Mouse (Mus musculus) thymus, adult 18-20 months (tissue): Measurements from ENCODE around the gene Ccdc120.
"Not testable (repeated sequence)": the region's sequence is repeated elsewhere in the genome, so short reads cannot be mapped to it uniquely, and the experiment has no call there.

Experiments used
- DNase-seq, 2 experiments: peaks; one replicate each; pipeline ENCODE4 v3.0.0; 2022; ENCODE audit warnings: mixed read lengths in 2 of 2

Gene Ccdc120

DNA sequence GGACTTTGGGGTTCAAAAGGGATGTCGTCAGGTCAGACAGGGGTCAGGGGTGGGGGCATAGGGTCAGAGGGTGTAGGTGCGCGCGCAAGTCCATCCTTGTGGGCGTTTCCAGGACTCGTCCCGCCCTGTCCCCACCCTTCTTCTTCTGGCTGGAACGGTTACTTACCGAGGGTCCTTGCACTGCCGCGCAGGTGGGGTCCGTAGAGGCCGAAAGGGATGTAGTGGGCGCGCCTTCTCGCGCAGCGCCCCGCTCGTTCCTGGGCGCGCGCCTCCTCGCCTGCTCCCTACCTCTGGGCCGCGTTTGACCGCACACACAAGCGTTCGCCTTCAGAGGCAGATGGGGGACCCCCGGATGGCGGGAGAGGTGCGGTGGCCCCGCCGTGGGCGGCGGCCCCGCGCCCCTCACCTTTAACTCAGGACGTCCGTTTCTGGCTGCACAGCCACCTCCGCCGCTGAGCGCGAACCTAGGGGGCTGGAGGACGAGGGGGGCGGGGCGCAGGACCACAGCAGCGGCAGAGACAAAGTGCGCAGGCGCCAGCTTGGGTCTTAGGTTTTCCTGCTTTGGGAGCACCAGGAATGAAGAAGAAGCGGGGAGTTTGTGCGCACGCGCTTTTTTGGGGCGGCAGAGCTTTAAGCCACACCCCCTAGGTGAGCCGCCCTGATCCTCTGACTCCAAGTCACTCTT, at the start of gene Ccdc120:
TSS of gene Ccdc120 (minus strand) at position 474 of the 685 bp plus-strand sequence.
- DNase-seq, result no peak

DNA sequence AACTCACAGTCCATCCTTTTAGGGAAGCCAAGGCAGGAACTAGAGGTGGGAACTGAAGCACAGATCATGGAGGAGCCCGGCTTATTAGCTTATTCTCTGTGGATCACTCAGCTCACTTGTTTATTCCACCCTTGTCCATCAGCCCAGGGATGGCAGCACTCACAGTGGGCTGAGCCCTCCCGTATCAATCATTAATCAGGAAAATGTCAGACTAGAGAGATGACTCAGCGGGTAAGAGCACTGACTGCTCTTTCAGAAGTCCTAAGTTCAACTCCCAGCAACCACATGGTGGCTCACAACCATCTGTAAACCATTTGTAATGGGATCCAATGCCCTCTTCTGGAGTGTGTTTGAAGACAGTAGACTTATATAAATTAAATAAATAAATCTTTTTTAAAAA, 46.6 kb upstream of the Ccdc120 start:
- DNase-seq, result no peak

DNA sequence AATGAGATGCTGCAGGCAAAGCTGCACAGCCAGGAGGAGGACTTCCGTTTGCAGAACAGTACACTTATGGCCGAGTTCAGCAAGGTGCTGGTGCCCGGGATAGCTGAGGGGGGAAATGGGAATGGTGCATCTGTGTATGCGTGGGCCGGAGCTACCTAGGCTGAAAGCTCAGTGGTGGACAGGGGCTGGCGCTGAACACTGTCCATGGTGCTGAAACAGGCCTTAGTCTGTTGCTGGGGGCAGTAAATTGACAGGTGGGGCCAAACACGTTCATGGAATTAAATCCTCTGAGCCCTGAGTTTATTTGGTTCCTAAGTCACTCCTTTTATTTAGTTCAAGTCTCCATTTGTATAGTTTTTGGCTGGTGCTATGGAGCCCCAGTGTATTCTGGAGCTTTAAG, 44.3 kb upstream of the Ccdc120 start:
- DNase-seq, result no peak

DNA sequence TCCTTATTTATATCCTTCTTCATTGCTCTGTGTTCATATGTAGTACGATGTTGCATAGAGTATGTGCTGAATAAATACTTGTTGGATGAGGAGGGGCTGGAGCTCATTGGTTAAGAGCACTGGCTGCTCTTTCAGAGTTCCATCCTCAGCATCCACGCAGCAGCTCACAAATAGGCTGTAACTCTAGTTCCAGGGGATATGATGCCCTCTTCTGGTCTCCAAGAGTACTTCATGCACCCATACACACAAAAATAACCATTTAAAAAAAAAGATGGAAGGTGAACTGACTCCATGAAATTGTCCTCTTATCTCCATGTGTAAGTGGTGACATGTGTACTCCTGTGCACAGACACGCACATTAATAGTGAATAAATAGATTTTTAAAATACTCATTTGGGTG, 42.7 kb upstream of the Ccdc120 start:
- DNase-seq, result no peak

DNA sequence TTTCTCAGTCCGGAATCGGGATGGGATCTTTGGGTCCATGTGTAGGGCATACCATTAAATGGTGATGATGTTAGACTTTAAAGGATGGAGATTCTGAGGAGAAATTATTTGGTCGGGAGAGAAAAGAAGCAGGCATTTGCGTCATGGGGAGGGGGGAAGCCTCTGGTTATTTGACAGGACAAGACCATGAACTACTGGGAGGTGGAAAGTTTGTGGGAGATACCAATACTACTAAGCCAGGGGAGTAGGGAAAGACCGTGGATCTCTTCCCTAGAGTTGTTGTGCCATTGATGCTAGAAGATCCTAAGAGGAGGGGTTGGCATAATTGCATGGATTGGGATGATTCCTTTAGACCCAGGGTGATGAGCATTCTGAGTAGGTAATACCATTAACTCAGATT, 39.6 kb upstream of the Ccdc120 start:
- DNase-seq, result no peak

DNA sequence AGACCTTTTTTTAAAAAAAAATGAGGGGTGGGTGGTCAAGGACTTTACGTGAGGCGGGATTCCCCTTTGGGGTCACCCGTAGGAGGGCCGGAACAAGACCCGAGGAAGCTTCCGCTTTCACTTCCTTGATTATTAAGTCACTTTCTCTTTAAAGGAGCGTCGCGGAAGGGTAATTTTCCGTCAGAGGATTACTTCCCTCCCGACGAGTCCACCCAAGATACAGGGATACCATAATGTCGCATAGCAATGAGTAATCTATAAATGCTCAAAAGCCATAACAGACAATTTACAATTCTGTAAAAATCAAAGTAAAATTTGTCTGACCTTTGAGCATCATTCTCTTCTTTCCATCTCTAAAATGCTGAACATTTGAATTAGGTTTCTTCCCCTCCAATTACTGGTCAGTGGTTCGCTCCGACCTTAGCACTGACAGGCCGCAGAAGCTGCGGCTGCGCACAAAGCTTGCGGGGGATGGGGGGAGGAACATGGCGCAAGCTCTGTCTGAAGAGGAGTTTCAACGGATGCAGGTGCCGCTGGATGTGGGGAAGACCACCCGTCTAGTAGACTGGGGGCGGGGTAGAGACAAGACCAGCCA, 38.9 kb upstream of the Ccdc120 start, which contains the start of gene Gripap1:
TSS of gene Gripap1 (plus strand) at position 224 of the 595 bp plus-strand sequence.
- peak; percentile 68 to 73 for DNase-seq

DNA sequence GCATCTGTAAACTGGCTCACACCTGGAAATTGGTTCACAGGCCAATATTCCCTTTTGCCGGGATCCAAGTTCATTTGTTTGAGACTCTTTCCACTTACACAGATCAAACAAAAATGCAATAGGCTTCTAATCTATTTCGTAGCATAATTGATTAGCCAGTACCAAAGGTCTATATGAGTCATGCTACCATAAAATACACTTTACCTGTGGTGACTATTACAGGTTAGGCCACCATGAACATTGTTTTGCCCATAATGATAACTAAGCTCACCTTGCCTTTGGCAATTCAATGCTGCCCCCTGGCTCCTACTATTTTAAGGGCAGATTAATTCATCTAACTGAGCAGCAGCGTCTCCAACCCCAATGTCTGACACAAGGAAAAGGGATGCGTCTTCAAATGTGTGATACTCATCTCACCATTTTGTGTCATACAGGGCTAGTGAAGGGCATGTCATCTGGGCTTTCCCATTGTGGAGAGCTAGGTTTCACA, 31.9 kb upstream of the Ccdc120 start:
- no peak for DNase-seq

DNA sequence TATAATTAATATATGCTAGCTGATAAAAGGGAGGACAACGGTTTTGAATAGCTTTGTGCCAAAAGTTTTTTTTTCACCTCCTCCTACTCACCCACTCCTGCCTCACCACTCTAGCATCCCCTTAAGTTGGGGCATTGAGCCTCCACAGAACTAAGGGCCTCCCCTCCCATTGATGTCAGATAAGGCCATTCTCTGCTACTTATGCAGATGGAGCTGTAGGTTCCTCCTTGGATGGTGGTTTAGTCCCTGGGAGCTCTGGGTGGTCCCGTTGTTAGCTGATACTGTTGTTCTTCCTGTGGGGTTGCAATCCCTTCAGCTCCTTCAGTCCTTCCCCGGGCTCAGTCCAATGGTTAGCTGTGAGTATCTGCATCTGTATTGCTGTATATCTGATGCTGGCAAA, 28.6 kb upstream of the Ccdc120 start:
- DNase-seq, result no peak

DNA sequence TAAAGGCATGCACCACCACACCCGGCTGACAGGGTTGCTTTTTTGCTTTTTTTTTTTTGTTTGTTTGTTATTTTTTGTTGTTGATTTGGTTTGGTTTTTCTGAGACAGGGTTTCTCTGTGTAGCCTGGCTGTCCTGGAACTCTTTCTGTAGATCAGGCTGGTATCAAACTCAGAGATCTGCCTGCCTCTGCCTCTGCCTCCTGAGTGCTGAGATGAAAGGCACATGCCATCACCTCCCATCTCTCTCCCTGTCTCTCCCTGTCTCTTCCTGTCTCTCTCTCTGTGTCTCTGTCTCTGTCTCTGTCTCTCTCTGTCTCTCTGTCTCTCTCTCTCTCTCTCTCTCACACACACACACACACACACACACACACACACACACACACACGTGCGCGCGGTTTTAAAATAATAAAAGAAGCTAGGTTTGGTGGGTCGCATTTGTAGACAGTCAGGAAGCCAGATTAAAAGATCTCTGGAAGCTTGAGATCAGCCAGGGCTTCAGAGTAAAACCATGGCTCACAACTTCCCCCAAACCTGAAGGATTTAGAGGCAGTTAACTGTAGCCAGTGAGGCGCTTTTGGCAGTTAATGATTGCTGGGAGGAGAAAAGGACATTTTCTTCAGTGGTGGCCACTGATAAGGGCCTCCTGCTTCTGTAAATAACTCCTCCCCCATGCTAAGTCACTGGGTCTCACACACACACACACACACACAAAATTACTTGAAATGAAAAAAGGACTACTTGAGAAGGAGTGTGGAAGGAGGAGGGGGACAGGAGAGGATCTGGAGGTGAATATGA, 27.9 kb upstream of the Ccdc120 start:
- no peak for DNase-seq

DNA sequence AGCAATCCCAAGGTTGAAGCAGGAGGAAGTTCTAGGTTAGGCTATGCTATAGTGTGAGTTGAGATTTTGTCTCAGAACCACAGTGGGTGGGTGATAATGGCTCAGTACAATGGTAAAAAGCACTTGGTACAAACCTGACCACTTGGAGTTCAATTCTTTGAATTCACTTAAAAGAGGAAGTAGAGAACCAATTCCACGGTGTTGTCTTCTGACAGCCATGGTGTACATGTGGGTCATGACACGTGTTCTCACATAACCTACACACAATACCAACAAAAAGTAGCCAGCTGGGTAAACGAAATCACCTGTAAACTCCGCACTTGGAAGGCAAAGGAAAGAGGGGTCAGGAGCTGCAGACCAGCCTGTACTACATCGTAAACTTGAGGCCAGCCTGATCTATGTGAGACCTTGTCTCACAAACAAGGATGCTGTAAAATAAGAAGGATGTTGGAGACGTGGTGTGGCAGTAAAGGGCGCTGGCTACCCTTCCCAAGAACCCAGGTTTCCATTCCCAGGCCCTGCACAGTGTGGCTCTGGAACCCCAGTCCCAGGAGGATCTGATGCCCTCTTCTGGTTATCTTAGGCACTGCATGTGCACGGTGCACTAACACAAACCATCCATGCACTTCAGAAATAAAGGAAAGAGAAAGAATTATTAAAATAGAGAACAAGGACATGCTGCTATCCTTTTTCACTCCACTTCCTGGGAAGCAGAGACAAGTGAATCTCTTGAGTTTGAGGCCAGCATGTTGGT, 25.8 kb upstream of the Ccdc120 start:
- DNase-seq, result no peak

DNA sequence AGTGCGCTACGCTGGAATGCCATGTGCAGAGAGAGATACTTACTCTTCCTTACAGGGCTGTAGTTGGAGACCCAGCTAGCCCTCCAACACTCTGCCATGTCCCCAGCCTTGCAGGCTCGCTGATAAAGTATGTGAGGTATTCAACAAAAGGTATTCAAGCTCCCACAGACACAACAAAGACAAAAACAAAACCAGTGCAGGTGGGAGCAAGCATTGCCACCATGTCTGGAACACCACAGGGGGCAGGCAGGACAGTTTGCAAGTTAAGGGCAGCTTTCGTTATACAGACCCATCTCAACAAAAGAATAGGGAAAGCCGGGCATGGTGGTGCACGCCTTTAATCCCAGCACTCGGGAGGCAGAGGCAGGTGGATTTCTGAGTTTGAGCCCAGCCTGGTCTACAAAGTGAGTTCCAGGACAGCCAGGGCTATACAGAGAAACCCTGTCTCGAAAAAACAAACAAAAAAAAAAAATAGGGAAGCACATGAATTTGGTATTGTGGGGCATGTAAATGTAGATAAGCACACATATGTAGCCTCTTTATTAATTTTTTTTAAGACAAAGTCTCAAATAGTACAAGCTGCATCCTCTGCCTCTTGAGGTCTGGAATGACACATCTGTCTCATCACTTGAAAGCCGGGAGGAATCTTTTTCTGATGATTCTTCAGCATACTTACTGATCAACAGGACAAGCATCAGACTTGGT, 24.9 kb upstream of the Ccdc120 start:
- DNase-seq, result no peak

DNA sequence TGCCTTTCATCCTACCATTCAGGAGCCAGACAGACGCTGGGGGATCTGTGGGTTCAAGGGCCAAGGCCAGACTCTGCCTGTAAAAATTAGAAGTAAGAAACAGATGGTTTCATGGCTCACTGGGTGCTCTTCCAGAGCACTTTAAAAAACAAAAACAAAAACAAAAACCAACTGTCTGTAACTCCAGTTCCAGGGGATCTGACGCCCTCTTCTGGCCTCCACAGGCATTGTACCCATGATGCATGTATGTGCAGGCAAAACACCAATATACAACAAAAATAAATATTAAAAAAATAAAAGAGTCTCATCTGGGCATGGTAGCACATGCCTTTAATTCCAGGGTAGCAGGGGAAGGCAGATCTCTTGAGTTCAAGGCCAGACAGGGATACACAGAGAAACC, 22.1 kb upstream of the Ccdc120 start:
- no peak for DNase-seq

DNA sequence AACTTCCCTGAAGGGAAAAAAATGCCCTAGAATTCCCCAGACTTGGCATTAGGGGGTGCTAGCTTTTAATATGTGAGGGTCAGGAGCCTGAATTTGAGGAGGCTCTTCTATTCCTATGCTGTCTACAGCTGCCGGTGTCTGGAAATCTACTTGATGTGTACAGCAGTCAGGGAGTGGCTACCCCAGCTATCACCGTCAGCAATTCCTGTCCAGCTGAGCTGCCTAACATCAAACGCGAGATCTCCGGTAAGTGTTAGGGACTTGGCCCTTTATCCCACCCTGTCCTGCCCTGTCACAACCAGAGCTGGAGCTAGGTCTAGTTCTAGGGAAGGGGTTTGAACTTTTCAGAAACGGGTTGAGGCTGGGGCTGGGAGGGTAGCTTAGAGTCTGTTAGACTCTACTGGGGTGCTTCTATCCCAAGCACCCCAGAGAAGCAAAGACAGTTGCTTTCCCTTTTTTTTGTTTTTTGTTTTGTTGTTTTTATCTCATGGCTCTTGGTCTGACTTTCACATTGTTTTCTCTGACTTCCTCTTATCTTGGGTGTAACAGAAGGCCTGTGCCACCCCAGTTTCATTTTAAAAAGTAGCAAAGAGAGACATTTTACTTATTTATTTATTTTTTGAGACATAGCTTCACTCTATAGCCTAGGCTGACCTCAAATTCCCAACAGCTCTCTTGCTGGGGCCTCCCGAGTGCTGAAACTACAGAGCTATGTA, 18.8 kb upstream of the Ccdc120 start:
- DNase-seq, result no peak

DNA sequence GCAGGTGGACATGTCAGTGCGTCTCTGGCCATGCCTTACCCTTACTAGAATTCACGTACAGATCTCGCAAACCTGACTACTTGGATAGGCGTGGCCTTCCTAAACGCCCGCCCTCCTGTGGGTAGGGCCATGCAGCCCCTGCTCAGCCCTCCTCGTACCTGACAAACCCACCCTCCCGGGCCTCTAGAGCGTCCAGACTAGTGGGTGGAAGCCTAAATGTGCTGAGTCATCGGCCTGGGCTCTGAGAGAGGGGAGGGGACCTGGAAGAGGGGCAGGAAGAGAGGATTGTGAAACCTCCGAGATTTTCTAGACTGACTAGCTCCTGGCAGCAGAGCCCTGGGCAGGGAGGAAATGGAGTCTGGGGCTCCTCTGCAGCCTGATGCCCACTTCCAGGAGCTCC, 15.1 kb upstream of the Ccdc120 start:
- no peak for DNase-seq

DNA sequence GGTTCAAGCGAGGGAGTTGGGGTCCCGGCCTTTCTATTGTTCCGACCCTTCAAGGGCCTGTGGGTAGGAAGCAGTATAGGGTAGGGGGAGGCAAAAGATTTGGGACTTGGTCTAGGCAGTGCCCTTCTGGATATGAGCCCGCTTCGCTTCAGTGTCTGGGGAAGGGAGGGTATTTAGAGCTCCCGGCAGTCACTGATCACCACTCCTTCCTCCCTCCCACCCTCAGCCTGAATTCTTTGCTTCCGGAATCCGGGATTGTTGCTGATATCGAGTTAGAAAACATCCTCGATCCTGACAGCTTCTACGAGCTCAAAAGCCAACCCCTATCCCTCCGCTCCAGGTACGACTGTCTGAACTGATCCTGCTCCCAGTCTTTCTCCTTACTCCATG, 14.6 kb upstream of the Ccdc120 start:
- no peak for DNase-seq

DNA sequence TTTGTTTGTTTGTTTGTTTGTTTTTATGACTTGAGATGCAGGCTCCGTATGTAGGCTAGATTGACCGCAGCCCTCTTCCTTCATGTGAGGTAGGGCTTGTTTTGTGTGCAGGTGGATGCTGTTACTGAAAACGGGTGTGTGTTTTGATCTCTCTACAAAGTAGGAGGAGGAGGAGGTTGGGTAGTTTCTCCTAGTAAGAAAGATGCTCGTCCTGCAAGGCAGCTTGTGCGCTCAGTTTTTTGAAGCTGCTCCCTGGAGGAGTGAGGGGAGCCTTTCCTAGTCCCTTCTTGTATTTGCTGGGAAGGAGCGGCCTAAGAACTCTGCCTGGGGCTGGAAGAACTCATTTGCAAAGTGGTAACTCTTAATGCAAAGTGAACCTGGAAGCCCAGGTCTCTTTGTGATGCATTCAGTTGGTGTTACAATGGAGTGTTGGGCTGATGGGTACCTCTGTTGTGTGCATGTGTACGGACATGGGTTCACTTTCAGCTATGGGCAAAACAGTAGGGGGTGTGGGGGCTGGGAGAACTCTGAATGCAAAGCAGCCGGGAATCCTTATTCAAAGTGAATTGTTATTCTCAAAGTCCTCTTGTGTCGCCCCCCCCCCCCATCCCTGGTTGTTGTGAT, 14.1 kb upstream of the Ccdc120 start:
- DNase-seq, result no peak

DNA sequence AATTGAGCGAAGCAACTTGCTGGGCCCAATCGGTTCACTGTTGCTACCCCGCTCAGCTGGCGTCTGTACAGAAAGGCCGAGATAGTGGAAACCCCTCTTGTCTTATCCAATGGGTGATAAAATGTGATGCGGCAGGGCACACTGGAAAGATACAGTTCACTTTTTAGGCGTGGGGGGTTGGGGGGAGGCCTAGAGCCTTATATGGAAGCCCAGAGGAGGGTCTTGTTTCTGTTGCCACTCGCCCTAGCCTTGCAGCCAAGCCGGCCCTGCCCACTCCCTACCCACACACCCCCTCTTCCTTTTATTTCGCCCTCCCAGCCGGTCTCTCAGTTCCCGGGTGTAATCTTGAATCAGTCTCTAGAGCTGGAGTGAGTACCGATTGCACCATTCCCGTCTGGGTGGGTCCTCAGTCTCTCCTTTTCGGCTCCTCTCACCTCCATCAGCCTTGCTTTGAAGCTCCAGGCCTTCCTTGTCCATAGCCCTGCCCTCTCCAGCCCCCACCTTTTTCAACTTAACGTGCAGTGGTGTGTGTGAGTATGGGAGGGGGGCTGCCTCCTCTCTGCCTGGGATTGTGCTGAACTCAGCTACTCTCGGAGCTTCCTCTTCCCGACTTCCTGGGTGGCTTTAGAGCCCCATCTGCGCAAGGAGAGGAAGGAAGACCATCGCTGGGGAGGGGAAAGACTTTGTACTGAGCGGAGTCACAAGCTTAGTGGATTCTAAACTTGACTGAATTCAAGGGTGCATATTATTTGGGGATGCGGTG, 13.1 kb upstream of the Ccdc120 start:
- DNase-seq, result peak in 1 of 2 experiments; percentile 12

DNA sequence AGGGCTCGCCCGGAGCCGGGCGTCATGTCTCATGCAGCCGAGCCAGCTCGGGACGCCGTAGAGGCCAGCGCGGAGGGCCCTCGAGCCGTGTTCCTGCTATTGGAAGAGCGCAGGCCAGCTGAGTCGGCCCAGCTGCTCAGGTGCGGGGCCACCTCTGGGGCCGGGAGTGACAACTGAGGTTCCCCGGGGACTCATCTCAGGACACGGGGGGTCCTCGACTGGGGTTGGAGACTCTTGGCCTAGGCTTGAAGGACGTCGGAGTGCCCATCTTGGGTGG, 12.2 kb upstream of the Ccdc120 start:
- DNase-seq, result no peak

DNA sequence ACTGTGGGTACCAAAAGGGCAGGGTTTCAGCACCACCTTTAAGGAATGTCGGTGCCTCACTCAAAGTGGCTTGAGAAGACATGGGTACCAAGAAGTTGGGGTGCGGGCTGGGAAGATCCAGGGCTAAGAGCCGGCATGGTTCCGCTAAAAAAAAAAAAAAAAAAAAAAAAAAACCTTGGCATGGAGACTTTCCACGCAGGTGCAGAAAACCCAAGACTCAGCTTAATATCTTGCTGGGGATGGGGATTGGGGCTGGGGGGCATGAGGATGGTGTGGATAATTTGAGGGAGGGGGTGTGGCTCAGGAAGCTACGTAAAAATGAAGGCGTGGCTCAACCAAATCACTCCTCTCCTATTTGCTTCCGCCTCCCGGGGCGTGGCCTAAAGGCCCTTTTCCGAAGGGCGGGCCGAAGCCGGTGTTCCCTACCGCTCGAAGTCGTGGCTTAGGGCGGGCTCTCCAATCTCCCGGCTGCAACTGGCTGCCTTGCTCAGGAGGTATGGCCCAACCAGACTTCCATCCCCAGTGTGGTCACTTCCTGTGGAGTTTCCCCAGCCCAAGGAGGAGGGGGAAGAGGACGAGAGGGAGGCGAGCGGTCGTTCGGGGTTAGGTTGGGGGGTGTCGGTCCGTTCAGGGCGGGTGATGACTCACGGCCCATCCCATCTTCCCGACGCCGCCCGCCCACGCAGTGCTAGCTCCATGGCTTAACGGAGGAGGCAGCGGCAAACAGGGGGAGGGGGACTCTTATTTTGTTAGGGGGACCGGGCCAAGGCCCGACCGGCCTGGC, 11.6 kb upstream of the Ccdc120 start, which contains the start of gene Tfe3:
TSS of gene Tfe3 (plus strand) at position 424 of the 784 bp plus-strand sequence.
- DNase-seq, result peak; percentile 69 to 83

DNA sequence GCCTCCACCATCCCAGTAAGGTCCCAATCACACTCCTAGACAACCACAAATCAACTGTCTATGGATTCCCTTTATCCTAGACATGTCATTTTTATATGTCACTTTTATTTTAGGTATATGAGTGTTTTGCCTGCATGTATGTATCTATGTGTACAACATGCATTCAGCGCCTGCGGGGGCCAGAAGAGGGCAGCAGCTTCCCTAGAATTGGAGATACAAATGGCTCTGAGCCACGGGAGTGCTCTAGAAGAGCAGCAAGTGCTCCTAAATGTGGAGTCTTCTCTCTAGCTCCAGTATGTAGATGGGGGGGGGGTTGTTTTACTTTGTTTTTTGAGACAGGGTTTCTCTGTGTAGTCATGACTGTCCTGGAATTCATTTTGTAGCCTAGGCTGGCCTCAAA, 2.9 kb upstream of the Ccdc120 start:
- DNase-seq, result not testable (repeated sequence)
